Mouse (Mus musculus) brain, embryonic 18.5 days (tissue): Measurements from ENCODE around the gene Ubqln5.

Experiments
- DNase-seq: peaks from one replicate; pipeline ENCODE4 v3.0.0-alpha.2; 2012; ENCODE audit warnings: low read depth, low spot score

Gene Ubqln5

GRCm38 (mm10) chr7:104129726-104130125 is at the start of gene Ubqln5:
Gene Ubqln5 (minus strand): TSS chr7:104129826.
- DNase-seq, result no peak

GRCm38 (mm10) chr7:104179074-104179473 is 49.4 kb upstream of the Ubqln5 start:
- DNase-seq, result no peak

- DNase-seq, result no peak
Measured at GRCm38 (mm10) chr7:104178422-104179054, 48.9 kb upstream of the Ubqln5 start.

GRCm38 (mm10) chr7:104175085-104175484 is 45.5 kb upstream of the Ubqln5 start:
- DNase-seq, result no peak

GRCm38 (mm10) chr7:104169634-104170204 is 40.1 kb upstream of the Ubqln5 start:
- no peak for DNase-seq

- no peak for DNase-seq
Measured at GRCm38 (mm10) chr7:104167105-104167504, 37.5 kb upstream of the Ubqln5 start.

GRCm38 (mm10) chr7:104150456-104150855 is 20.8 kb upstream of the Ubqln5 start, which contains the start of gene Ubqlnl:
Gene Ubqlnl (minus strand): TSS chr7:104150556.
- no peak for DNase-seq

GRCm38 (mm10) chr7:104143179-104143578 is 13.6 kb upstream of the Ubqln5 start, which contains the start of gene Ubqln3:
Gene Ubqln3 (minus strand): TSS chr7:104143279.
- DNase-seq, result no peak

GRCm38 (mm10) chr7:104137305-104137704 is 7.7 kb upstream of the Ubqln5 start, which contains the start of gene Olfr643:
Gene Olfr643 (minus strand): TSS chr7:104137405.
- no peak for DNase-seq

GRCm38 (mm10) chr7:104104757-104104972 is 25.0 kb downstream of the Ubqln5 start, which contains the start of gene Olfr646:
Gene Olfr646 (plus strand): TSS chr7:104104873.
- no peak for DNase-seq

- DNase-seq, result no peak
Measured at GRCm38 (mm10) chr7:104103913-104104756, 25.5 kb downstream of the Ubqln5 start.

GRCm38 (mm10) chr7:104085365-104085764 is 44.3 kb downstream of the Ubqln5 start, which contains the start of gene Olfr645:
Gene Olfr645 (minus strand): TSS chr7:104085465.
- no peak for DNase-seq
